Mouse (Mus musculus): ENCODE measurements at regions not wholly inside any gene's neighbourhood (a gene's known extent, or its start where the extent isn't known, plus 50 kb on each side); places are given as distances from the start of the nearest gene placed in this dataset.

- TF ChIP-seq ELF1 (IDR thresholded peaks at IDR 0.05; ENCODE audit: low read depth, low read length) (no peak), CHD1 (IDR thresholded peaks at IDR 0.05; ENCODE audit: low read depth, low read length) (no peak), USF1 (IDR thresholded peaks at IDR 0.05; ENCODE audit: low read depth, low read length) (no peak), MYC (IDR thresholded peaks at IDR 0.05; ENCODE audit: low read depth, low read length) (no peak), TAL1 (IDR thresholded peaks at IDR 0.05; ENCODE audit: low read length) (no peak), POLR2A (IDR thresholded peaks at IDR 0.05; ENCODE audit: control insufficient read depth in 1 of 2, insufficient read depth in 1 of 2, low read depth in 1 of 2, low read length in 2 of 2, poor library complexity in 1 of 2) (no peak), USF2 (IDR thresholded peaks at IDR 0.05; ENCODE audit: borderline replicate concordance in 1 of 2, insufficient read depth in 1 of 2, low read depth in 1 of 2, low read length in 2 of 2) (no peak), TCF12 (IDR thresholded peaks at IDR 0.05; ENCODE audit: low read depth, low read length) (no peak)
- Histone ChIP-seq H3K4me3 (ENCODE audit: control insufficient read depth in 1 of 2, insufficient read depth in 1 of 2, low read depth in 2 of 2, low read length in 2 of 2) (no peak overlapping the region), H3K9ac (ENCODE audit: control insufficient read depth, low read depth, low read length, poor library complexity, severe bottlenecking) (no peak overlapping the region), H3K79me2 (ENCODE audit: control insufficient read depth, insufficient read depth, low read length, poor library complexity) (no peaks in the 10 kb centered on the region), H3K27ac (ENCODE audit: control insufficient read depth, low read depth, low read length) (no peak overlapping the region), H3K4me1 (ENCODE audit: control insufficient read depth in 1 of 2, insufficient read depth in 2 of 2, low read length in 2 of 2) (no peaks in the 10 kb centered on the region), H3K36me3 (ENCODE audit: control insufficient read depth in 1 of 2, insufficient read depth in 2 of 2, low read length in 2 of 2) (no peaks in the 10 kb centered on the region), H3K9me3 (replicated peaks; ENCODE audit: insufficient read depth, low read length) (no peaks in the 10 kb centered on the region), H3K27me3 (ENCODE audit: control insufficient read depth in 1 of 2, insufficient read depth in 2 of 2, low read length in 2 of 2) (no peaks in the 10 kb centered on the region)
- DNase-seq (ENCODE audit: low read depth, low spot score): no peak
These were observed 119.1 kb downstream of the Vrk1 start for GRCm38 (mm10) chr12:106128944-106129724.

- no peak overlapping the region for H3K4me3 ChIP-seq (ENCODE audit: control insufficient read depth in 1 of 2, insufficient read depth in 1 of 2, low read depth in 2 of 2, low read length in 2 of 2)
- no peaks in the 10 kb centered on the region for H3K27me3 ChIP-seq (ENCODE audit: control insufficient read depth in 1 of 2, insufficient read depth in 2 of 2, low read length in 2 of 2)
- no peaks in the 10 kb centered on the region for H3K79me2 ChIP-seq (ENCODE audit: control insufficient read depth, insufficient read depth, low read length, poor library complexity)
- no peak for DNase-seq (ENCODE audit: low read depth, low spot score)
- no peak overlapping the region for H3K27ac ChIP-seq (ENCODE audit: control insufficient read depth, low read depth, low read length)
- no peak for TF ChIP-seq MAZ (IDR thresholded peaks at IDR 0.05; ENCODE audit: low read depth, low read length)
- TF ChIP-seq E2F4 (IDR thresholded peaks at IDR 0.05; ENCODE audit: borderline replicate concordance, low read depth, low read length): no peak
- no peak for TF ChIP-seq MYB (IDR thresholded peaks at IDR 0.05; ENCODE audit: low read depth, low read length)
- TF ChIP-seq RAD21 (IDR thresholded peaks at IDR 0.05; ENCODE audit: low read depth, low read length): no peak
- TF ChIP-seq TBP (IDR thresholded peaks at IDR 0.05; ENCODE audit: low read depth, low read length): no peak
- TF ChIP-seq MAFK (IDR thresholded peaks at IDR 0.05; ENCODE audit: borderline replicate concordance, low read depth, low read length): no peak
- no peak for TF ChIP-seq GABPA (IDR thresholded peaks at IDR 0.05; ENCODE audit: low read depth, low read length)
- no peaks in the 10 kb centered on the region for H3K4me1 ChIP-seq (ENCODE audit: control insufficient read depth in 1 of 2, insufficient read depth in 2 of 2, low read length in 2 of 2)
- H3K9me3 ChIP-seq (replicated peaks; ENCODE audit: insufficient read depth, low read length): no peaks in the 10 kb centered on the region
- no peak overlapping the region for H3K9ac ChIP-seq (ENCODE audit: control insufficient read depth, low read depth, low read length, poor library complexity, severe bottlenecking)
- no peaks in the 10 kb centered on the region for H3K36me3 ChIP-seq (ENCODE audit: control insufficient read depth in 1 of 2, insufficient read depth in 2 of 2, low read length in 2 of 2)
These were observed 120.1 kb downstream of the Vrk1 start for GRCm38 (mm10) chr12:106130071-106130676.
